Mouse (Mus musculus): ENCODE results near the gene 2610528J11Rik.
"Not testable (repeated sequence)": the region's sequence is repeated elsewhere in the genome, so short reads cannot be mapped to it uniquely, and the experiment has no call there.

The 2610528J11Rik gene

GRCm38 (mm10) chr4:118526408-118527334 is at the start of gene 2610528J11Rik:
2610528J11Rik (plus strand) TSS chr4:118526999.
- no peak for DNase-seq (ENCODE audit: low read depth)

DNA sequence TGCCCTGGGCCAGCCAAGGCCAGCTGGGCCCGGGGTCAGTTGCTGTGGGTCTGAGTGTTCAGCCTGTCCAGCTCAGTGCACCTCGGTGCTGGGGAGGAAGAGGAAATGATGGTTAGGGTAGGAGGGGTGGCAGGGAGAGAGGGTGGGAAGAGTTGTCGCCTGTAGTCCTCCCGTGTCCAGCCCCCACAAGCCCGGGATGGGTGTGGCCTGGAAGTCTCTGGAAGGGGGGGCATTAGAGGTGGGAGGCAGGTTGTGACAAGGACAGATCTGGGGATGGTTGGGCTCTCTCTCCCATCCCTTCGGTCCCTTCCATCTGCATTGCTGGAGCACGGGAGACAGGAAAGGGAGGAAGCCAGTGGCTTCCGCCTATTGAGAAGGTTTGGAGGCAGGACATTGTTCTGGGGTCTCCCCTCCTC is 37.1 kb upstream of the 2610528J11Rik start, which contains the start of gene Tie1:
Gene Tie1 (minus strand): TSS at position 345 of the 416 bp plus-strand sequence.
- DNase-seq (ENCODE audit: low read depth): no peak

- no peak for DNase-seq (ENCODE audit: low read depth)
These were observed 36.3 kb upstream of the 2610528J11Rik start for GRCm38 (mm10) chr4:118490461-118490860.

GRCm38 (mm10) chr4:118500171-118500724 is 26.6 kb upstream of the 2610528J11Rik start:
- DNase-seq (ENCODE audit: low read depth): no peak

DNA sequence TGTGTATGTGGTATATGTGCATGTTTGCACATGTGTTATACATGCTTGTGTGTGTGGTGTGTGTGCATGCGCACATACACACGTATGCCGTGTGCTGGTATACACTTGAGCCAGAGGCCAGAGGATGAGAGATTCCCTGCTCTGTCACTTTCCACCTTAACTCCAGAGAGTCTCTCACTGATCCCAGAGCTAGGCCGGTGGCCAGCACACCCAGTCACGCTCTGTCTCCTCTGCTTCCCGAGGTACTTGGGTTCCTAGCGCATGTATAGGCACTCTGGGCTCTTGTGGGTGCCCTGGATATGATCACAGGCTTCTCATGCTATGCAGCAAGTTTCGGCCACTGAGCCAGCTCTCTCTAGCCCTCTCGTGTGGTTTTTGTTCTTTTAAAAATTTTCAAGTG is 26.0 kb upstream of the 2610528J11Rik start:
- no peak for DNase-seq (ENCODE audit: low read depth)

GRCm38 (mm10) chr4:118505551-118505950 is 21.2 kb upstream of the 2610528J11Rik start:
- DNase-seq (ENCODE audit: low read depth): no peak

DNA sequence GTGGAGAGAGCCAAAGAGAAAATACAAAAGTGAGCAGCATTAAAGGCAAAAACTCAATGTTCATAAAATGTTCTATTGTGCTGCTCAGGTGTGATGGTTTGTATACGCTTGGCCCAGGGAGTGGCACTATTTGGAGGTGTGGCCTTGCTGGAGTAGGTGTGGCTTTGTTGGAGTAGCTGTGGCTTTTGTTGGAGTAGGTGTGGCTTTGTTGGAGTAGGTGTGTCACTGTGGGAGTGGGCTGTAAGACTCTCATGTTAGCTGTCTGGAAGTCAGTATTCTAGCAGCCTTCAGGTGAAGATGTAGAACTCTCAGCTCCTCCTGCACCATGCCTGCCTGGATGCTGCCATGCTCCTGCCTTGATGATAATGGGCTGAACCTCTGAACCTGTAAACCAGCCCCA is 19.6 kb upstream of the 2610528J11Rik start:
- DNase-seq (ENCODE audit: low read depth): not testable (repeated sequence)

- no peak for DNase-seq (ENCODE audit: low read depth)
These were observed 17.7 kb upstream of the 2610528J11Rik start for GRCm38 (mm10) chr4:118509050-118509449.

GRCm38 (mm10) chr4:118516699-118517496 is 9.9 kb upstream of the 2610528J11Rik start:
- no peak for DNase-seq (ENCODE audit: low read depth)

DNA sequence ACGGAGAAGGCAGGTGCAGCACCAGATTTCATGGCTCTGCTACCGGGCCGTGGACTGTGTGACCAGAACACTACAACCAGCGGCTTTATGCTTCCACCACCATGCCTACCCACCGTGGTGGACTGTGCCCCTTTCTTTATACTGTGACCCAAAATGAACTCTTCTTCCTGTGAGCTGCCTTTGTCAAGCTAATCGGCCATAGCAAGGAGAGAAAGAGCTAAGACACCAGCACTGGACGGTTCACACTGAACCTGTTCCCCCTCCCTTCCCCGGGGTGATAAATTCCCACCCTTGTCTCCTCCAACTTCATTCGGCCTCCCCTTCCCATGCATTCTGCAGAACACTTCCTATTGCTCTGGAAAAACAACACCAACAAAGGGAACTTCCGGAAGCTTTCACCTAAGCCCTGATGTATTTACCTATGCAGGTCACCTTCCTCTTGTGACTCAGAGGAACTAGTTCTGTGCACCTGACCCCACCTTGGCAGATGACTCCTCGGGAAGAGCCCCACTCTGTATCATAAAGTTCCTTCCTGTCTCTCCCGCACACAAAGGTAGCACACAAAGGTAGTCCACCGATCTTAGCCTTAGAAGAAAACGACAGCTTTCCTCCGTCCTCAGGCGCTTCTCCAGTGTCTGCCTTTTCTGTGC is 9.2 kb upstream of the 2610528J11Rik start:
- no peak for DNase-seq (ENCODE audit: low read depth)

DNA sequence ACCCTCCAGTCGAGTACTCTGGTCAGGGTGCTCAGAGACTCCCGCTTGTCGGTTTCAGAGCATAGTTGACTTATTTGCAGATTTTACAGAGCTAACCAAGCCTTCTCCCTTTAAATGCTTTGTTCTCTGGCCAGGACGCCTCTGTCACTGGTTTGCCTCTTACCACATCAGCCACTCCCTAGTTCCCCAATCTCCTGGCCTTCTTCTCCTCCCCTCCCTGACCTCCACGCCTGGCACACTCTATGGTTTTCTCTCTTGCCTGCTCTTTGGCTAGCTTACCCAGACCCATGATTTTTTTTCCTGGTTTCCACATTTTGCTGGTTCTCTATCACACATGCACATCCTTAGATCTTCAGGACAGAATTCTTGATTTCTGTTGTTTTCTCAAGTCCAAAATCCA is 8.6 kb upstream of the 2610528J11Rik start:
- DNase-seq (ENCODE audit: low read depth): no peak

DNA sequence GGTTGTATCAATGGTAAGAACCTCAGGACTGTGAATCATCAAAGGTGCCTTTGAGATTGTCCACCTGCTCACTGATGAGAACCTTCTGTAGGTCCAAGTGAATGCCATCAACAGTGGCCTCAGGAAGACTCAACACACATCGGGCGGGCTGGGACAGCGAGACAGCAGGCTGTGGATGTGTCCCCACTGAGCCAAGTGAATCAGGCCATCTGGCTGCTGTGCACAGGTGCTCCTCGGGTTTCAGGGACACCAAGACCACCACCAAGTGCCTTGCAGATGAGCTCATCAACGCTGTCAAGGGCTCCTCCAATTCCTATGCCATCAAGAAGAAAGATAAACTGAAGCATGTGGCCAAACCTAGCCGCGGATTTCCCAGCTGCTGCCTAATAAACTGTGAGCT is 4.6 kb upstream of the 2610528J11Rik start:
- no peak for DNase-seq (ENCODE audit: low read depth)

DNA sequence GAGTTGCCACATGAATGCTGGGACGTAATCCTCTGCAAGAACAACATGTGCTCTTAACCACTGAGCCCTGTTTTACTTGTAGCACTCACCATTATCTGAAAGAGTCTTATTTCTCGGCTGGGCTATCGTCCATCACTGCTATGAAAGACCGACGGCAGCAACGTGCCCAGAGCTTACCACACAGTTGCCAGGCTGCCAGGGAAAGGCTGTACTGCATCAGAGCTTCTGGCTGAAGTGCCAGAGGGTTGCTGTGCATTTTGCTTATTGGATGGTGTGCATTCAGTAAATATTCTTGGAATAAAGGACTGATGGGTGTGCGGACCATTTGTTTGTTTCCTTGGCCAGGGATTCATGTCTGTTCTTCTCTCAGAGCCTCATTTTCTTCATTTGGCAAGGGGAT is 2.8 kb upstream of the 2610528J11Rik start:
- DNase-seq (ENCODE audit: low read depth): no peak

- no peak for DNase-seq (ENCODE audit: low read depth)
These were observed 1.0 kb upstream of the 2610528J11Rik start for GRCm38 (mm10) chr4:118525779-118526178.

DNA sequence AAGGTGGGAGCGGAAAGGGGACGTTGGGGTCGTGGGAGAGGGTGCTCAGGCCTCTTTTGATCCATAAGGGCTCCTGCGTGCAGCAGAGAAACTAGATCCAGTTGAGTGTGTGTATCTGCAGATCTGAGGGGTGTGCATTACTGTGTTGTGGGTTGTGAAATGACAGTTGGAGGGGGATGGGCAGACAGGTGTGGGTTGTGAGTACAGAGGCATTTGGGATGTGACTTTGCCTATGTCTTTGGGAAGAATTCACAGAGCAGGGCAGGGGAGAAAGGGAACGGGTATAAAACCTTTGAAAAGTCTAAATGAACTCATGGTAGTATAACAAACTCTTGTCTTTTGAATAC is 509 bp downstream of the 2610528J11Rik start:
- no peak for DNase-seq (ENCODE audit: low read depth)

GRCm38 (mm10) chr4:118527720-118528119 is 921 bp downstream of the 2610528J11Rik start:
- DNase-seq (ENCODE audit: low read depth): no peak

DNA sequence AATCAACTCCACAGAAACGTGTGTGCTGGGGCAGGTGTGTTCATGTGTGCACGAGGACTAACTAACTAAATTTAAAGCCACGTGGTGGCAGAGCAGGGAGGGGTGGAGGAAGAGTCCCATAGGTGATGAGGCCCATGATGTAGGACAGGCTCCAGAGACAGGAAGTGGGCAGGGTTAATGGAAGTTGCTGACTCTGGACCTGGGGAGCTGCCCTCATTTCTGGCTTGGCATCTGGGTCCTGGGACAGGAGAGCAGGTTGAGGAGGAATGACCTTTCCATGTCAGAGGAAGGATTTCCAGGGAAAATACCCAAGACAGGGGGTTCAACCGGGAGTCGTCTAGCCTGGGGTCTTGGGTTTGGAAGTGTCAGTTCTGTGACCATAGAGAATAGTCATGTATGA is 5.9 kb downstream of the 2610528J11Rik start:
- no peak for DNase-seq (ENCODE audit: low read depth)

- DNase-seq (ENCODE audit: low read depth): no peak
These were observed 6.4 kb downstream of the 2610528J11Rik start for GRCm38 (mm10) chr4:118533156-118533555.

GRCm38 (mm10) chr4:118533605-118534004 is 6.8 kb downstream of the 2610528J11Rik start:
- DNase-seq (ENCODE audit: low read depth): no peak

DNA sequence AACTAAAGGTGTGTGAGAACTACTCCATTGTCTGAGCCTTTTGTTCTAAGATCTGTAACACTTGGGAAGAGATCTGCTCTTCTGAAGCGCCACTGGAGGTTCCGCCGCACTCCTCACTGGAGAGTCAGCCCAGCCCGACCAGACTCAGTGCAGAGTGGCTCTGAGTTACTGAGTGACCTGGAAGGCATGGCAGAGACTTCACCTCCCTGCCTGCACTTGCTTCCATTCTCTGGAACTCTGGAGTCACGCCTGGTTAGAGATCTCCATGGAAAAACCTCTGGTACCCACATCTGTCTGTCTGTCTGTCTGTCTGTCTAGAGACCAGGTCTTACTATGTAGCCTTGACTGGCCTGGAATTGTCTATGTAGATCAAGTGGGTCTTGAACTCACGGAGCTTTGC is 8.8 kb downstream of the 2610528J11Rik start:
- no peak for DNase-seq (ENCODE audit: low read depth)

GRCm38 (mm10) chr4:118537801-118538200 is 11.0 kb downstream of the 2610528J11Rik start:
- no peak for DNase-seq (ENCODE audit: low read depth)

DNA sequence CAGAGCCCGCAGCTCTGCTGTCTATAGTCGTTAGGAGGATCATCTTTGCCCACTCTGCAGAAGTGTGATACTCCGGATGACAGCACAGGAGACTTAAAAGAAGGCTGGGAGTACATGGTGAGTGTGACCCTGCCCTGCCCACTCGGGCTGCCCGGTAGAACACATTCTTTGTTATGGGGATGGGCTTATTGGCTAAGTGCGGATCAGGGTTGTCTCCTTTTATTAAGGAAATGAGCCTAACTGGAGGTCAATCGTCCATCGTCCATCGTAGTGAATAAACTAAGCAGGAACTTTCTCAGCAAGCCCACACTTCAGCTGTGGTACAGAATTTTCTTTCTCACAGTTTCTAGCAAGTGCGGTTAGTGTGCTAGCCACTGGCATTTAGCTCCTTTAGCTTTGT is 13.1 kb downstream of the 2610528J11Rik start:
- DNase-seq (ENCODE audit: low read depth): no peak
